Mouse (Mus musculus) kidney, adult 18-20 months (tissue): ENCODE measurements at regions not wholly inside any gene's neighbourhood (a gene's known extent, or its start where the extent isn't known, plus 50 kb on each side); places are given as distances from the start of the nearest gene placed in this dataset.

Source experiments
- DNase-seq: peaks from one replicate; pipeline ENCODE4 v3.0.0; 2021

DNA sequence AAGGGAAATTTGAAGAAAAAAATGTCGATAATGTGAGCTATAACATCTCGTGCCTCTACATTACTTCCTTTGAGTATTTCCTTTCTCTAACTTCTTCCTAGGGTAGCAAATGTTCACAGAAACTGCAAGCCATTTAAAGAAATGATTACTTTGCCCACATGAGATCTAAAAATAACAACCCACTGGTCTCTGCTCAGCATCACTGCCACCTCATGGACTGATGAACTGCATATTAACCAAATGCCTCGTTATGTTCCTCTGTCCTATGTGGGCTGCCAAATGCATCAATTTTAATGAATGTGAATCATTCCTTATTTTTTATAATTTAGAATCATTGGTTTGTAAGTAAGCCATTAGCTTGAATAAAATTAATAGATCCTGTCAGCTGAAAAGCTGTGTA, 590.0 kb upstream of the Nr3c2 start:
- no peak for DNase-seq

DNA sequence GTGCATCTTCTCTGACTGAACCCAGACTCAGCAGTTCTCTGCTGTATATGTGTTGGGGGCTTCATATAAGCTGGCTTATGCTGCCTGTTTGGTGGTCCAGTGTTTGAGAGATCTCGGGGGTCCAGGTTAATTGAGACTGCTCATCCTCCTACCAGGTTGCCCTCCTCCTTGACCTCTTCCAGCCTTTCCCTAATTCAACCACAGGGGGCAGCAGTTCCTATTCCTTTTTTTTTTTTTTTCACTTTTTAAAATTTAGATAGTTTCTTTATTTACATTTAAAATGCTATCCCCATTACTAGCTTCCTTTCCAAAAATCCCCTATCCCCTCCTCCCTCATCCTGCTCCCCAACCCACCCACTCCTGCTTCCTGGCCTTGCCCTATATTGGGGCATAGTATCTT, 570.7 kb upstream of the Nr3c2 start:
- DNase-seq: no peak

DNA sequence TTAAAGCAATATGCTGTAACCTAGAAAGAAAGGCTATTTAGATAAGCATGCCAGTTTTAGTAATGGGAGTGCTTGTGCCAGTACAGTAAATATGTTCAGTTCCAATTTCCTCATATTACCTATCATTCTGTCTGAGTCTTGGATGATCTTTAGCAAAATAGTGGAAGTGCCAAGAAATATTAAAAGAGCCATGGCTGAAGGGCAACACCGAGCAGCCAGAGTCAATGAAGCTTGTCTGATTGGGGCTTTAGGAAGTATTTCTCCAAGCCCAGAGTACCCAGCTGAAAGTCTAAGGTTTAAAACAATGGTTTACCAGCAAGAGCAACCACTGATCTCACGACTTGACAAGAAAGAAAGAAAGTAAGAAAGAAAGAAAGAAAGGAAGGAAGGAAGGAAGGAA, 556.2 kb upstream of the Nr3c2 start:
- DNase-seq: no peak

DNA sequence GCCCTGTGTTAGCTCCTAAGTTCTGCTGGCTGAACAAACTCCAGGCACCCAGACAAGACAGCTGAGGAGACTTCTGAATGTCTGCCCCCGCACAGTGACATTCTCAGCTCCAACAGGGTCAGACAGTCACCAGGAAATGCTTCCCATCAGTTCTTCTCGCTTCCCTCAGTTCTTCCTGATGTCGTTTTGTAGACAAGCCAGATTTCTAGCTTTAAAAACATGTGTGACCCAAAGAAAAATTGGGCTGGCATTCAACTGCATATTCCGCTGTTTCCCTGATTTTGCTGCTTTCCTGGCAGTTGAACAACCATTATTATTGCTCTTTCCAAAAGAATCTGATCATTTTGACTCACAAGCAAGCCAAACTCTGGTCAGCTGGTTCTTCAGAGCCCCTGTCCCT, 553.1 kb upstream of the Nr3c2 start:
- no peak for DNase-seq

DNA sequence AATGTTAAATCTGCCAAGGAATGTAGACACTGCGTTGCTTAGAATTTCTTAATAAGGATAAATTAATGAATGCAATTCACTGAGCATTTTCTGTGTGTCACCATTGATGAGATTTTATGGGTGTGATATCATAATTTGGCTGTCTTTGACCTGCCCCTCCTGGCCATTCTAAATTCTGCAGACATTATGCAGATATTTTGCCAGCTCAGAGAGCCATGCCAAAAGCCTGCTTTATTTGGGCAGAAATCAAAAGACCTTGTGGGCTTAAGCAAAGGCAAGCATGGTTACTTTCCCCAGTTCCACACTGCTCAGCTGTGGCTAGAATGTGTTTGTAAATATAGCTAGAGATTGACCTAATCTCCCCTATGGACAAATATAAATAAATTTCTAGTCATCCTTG, 552.4 kb upstream of the Nr3c2 start:
- DNase-seq: no peak

DNA sequence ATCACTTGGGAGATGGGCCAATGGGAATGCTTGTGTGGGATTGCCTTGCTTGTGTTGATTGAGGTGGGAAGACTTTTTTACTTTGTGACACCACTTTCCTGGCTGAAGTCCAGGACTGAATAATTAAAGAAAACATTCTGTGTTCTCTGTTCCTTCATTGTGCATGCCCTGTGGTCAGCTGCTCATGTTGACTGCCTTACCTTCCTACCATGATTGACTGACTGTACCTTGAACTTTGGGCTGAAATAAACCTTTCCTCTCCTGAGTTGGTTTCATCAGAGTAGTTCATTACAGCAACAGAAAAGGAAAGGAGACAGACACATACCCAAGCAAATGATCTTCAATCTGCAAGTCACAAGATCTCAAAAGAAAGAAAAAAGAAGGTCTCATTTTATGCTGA, 524.9 kb upstream of the Nr3c2 start:
- DNase-seq: peak; percentile 31

DNA sequence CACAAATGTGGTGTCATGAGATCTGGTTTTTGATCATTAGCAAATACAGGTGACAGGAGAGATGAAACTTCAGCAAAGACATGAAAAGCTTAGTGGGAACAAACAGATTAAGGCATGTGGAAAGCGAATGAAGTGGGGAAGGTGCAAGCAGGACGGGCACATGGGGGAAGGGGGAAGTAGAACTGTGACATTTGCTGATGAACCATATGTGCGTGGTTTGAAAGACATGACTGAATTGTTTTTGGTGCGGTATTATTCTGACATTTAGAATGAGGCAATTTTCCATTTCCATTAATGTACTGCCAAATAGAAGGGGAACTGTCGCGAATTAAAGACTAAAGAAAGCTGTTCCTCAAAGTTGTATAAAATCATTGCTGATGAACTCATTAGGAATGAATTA, 521.5 kb upstream of the Nr3c2 start:
- no peak for DNase-seq

DNA sequence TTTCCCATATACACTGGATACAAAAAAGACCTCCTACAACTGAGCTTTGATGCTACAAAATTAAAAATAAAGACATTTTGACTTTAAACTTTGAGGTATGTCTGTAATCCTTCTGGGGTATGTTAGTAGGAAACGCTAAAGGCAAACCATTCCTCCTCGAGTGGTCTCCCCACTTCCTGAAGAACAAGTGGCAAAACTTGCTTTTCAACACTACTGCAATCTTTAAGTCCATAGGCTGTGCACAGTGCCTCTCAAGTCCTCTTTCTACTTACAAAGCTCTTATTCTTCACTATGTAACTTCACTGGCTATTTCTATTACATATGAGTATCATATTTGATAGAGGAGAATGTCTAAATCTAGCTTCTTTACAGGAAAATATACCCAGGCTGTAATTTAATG, 517.6 kb upstream of the Nr3c2 start:
- DNase-seq: no peak

DNA sequence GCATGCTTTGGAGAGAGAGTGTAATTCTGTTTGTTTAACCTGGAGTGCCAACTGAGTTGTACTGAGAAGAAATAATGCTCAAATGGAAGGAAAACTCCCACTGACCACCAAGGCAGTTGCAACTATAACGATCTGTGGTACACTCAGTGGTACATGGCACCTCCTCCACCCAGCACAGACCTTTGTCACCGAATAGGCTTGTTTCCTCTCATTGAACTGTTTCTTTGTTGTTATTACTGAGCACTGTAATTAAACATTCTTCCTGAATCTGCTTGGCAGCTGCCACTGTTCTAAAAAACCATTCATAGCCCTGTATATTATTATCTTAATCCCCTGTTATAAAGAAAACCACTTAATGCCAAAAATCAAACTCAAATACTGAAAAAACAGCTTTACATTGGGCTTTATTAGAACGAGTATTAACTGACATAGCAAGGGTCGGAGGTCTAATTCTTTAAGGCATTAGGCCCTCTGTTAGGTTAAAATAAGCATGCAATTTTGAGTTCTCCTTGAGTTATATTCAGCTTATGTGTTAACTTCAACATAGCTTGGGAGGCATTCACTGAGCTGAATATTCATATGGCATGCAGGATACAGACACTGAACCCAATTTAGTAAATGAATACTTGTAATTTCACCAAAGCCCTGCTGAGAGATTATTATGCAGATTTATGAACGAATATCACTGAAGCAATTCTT, 515.5 kb upstream of the Nr3c2 start:
- no peak for DNase-seq

DNA sequence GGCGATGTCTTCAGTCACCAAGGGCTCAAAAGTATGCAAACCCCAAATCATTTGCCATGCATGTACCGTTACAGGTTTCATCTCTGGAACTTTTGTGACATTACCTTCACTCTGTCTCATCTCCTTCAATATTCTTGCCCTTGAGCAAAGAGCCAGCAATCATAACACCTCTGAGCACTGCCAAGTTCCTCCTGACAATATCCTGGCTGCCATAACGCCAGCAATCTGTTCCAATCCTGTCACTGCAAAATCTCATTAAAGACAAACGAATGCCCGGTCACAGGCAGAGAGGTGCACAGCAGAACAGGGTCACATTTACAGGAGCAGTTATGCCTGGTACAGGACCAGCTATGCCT, 515.0 kb upstream of the Nr3c2 start:
- no peak for DNase-seq

DNA sequence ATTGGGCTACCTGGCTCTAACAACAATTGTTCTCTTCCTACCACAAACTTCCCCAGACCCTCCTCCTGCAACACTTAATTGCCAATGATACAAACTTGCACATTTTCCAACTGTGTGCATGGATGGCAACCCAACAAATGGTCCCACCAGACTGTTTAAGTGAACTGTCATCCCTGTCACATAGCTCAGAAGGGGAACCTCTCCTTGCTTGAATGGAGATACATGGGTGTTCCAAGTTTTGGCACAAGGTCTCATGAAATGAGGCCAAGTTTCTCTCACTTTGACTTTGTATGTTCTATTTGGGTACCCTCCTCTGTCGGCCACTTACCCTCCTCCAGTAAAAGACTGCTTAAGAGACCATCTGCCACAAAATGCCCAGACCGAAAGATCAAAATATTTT, 507.2 kb upstream of the Nr3c2 start:
- no peak for DNase-seq

DNA sequence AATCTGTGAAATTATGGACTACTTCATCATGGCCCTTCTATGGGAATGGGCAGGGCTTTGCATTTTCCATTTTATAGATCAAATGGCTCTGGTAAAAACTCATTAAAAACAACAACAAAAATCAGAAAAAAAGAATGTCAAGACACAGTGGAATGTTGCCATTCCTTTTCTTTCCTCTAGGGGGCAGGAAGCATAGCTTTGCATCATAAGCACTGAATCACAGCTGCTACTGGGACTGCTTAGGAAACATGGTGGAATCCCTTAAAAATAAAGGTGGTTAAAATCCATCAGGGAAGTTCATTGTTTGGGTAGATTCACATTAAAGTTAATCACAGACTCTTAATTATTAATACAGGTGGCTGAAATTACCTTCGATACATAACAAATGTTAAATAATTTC, 476.8 kb upstream of the Nr3c2 start:
- DNase-seq: no peak

DNA sequence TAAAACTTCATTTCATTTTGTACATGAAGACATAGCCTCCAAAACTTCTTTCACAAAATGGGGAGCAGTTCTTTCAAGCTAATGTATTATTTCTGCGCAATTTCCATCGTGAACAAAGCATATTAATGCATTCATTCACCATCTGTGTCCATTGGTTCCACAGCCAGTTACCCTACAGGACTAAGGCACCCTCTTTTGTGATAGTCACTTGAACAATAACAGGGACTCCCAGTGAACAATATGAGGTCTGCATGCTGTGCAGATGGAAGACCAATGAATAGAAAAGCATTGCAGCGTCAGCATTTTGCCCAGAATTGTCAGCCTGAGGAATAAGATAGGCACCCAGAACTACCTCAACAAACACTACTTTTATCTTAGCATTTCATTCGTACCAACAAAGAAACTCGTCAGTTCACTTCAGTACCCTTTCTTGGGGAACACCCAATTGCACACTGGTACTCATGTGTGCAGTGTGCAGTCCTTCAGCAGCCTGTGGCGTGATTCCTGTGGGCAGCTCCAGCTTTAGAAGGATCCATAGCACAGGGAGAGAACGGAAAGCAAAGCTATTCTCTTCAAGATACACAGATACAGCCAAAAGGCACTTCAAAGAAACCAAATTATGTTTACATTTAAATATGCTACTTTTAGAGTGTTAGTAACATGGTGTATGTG, 476.2 kb upstream of the Nr3c2 start:
- no peak for DNase-seq

DNA sequence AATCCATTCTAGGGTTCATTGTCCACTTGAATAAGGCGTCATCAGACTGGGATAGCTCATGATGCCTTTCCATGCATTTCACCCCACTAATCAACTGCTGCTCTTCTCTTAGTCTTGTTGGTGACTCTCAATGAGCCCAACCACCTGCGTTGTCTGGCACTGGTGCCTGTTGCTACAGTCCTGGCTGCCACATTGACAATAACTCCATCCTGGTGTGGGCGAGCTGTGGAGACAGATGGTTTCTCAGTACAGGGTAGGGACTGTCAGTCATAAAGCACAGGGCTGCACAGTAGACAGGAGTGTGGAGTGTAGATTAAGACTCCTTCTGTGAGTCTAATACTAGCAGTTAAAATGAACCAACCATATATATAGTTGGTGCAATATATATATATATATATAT, 469.4 kb upstream of the Nr3c2 start:
- no peak for DNase-seq

DNA sequence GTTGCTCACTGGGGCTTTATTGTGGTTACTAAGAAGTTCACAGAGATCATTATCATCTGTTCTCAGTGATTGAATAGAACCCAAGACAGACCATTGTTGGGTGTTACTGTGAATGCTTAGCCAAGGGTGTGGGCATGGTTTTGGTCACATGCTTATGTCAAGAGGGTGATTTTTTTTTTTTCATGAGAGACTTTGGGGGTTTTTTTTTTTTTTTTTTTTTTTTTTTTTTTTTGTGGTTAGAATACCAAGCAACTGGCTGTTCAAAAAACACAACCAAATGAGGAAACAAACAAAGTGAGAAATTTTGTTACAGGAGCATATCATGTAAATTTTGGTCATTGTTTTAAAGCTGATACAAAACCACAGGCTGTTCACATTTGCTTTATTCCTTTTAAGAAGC, 466.4 kb upstream of the Nr3c2 start:
- no peak for DNase-seq

DNA sequence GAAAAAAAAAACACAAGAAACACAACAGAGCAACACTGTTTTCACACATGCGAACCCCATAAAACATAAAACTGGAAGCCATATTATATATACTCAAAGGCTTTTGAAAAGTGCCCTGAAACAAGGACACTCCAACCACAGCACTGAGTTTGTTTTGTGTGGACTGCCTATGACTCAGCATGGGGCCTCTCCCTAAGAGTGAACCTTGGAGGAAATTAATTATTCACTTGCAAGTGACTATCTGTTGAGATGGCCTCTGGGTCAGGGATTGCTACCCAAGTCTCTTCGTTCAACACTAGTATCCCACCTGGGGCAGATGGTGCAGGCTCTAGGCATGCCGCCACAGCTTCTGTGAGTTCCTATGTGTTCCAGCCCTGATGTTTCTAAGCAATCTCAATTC, 461.3 kb upstream of the Nr3c2 start:
- no peak for DNase-seq

DNA sequence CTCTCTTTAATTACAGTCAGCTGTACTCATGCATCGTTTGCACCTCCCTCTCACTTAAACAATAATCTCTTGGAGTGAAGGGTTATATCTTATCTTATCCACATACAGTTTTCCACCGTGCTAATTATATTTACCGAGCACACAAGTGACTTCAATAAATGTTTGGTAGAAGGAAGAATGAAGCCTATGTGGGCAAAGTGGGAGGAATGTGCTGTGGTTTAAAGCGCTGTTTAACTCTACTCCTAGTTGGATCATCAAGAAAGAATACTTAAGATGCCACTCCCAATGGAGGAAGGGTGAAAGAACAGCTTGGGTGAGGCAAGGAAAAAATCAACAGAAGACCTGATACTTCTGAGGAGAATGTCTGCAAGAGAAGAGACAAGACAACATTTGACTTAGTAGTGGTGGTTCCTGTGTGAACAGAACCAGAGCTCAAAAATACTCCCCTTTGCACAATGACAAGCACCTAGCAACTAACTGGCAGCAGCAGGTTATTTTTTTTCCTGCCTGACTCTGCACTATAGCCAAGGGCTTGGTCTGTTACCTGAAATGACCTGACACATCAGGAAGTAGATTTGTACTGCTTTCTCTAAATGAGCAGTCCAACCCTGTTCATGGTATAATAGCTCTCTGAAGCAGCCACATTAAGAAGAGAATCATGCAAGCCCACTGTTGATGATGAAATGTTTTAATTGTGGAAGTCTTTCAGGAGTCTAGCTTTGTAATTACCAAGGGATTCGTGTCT, 424.6 kb upstream of the Nr3c2 start:
- no peak for DNase-seq

DNA sequence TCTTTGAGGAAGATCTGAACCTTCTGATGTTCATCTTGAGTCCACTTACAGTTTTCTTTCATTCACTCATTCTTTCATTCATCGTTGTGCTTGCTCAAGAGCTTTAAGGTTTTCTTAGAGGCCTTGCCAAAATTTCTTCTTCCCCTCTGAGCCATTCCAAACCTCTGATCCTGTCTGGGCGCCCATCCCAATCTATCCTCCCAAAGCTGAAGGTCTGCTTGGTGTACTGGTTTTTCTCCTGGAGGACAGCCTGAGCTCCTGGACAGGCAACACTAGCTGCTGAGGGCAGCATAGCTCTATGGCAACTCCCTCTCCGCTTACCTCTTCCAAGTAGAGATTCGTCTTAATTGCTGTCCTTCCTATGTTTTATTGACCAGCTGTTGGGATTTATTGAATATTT, 420.3 kb upstream of the Nr3c2 start:
- no peak for DNase-seq

DNA sequence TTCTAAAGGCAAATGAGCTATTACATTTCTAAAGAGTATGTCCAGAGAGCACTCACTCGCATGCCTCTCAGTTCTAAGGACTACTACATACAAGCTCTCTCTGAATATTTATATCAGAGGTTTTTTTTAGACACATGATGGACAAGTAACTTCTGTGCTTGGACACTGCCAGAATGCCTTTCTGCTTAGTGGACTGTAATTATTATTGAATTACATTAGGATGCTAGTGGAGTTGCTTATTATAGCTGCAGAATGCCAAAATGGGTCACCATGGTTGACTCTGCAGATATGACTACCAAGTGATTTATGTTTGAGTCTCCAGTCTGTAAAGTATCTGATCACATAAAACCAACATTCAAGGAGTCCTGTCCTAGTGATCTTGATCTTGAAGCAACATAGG, 395.6 kb upstream of the Nr3c2 start:
- DNase-seq: no peak

DNA sequence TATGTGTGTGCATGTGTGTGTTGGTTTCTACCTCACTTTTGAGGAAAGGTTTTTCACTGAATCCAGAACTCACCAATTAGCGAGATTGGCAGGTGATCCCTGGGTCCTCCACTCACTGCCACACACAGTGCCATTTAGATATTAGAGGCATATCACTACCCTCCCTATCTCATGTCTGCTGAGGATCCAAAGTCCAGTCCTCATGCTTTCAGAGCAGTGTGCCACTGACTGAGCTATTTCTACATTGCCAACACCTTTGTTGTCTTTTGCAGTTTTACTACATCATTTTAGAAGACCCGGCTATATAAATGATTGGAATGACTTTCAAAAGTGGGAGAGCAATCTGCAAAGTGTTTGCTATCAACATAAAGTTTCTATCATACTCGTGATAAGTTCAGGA, 392.0 kb upstream of the Nr3c2 start:
- no peak for DNase-seq

DNA sequence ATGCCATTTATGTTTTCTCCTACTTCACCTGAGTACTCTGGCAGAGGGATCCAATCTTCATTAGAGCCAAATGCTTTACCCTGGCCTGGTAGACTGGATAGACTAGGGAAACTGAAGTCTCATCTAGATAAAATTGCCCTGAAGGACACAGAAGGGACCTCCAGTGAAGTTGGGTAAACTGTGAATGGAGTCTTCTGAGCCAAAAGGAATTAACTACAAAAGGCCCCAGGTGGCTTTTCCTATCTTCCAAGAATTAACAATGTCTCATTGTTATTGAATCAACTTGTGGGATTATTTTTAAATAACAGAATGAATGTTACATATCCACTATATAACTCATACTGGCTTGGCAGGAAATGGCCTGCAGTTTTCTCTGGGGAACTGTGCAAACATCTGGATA, 390.0 kb upstream of the Nr3c2 start:
- no peak for DNase-seq

DNA sequence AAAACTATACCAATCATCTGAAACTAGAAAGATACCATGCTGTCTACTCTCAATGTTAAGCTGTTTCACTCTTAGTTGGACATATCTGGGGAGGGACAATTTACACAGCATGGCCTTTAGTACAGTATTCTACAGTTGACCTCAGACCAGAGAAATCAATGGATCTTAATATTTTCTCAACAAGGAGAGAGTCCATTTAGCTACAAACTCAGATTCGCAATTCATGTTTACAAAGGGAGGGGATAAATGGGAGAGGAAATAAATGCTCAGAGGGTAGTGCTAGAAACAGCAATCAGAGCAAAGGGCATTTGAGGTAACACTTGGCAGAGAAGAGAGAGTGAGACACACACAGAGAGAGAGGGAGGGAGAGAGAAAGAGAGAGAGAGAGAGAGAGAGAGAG, 385.1 kb upstream of the Nr3c2 start:
- DNase-seq: no peak

DNA sequence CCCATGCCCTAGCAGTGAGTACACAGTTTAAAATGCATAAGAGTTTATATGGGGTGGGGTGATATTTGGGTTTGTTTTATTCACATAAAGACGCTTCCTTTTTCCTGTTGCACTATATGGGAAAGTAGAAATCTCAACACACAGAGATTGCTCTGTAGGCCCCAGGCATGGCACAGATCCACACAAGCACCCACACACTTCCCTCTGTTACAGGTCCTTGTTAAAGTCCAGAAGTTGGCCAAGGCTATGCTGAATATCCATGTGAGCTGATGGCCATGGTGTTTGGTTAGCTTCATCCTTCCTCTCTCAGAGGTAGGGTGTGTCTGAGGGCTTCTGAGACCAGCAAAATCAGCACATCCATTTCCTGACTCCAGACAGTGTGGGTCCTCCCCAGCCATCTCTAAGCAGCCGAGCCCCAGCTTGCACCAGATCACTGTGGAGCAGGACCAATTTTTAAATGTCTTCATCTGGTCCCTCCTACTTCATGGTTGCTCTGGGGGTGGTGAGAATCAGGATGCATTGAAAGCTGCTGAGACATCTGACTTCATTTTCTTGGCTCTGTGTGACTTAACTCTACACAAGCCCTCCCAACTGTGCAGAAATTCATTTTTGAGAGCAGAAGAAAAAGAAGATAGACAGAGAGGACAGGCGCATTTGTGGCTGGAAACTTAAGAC, 360.3 kb upstream of the Nr3c2 start:
- DNase-seq: no peak

DNA sequence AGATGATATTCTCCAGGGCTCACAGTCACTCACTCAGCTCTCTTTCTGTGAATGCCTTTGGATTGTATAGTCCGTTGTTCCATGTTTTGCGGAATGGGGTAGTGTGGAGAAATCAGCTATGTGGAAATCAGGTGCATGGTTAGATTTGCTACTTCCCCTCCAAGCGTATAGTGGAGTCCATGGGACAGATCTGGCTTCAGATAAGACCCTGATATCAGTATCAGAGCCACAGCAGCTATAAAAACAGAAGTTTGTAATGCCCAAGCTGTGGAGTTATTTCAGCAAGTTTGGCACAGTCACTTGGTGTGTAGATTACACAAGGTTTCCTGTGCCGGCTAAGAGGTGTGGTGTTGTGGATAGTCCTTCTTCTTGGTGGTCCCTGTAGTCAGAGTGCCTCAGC, 359.6 kb upstream of the Nr3c2 start:
- no peak for DNase-seq
